Mouse (Mus musculus) small intestine, adult 2 months (tissue): Measurements from ENCODE around the gene Fam160a1.

Experiments
- CTCF ChIP-seq: fragments of 200-500 bp; IDR thresholded peaks from 2 replicates; pipeline ENCODE4 v1.5.1; 2012; ENCODE audit warnings: low read depth, mild to moderate bottlenecking, control low read depth, inconsistent platforms, low read length, moderate library complexity, mixed read lengths; ENCODE audit not compliant: insufficient replicate concordance, insufficient read length; ENCODE audit errors: extremely low read depth
- POLR2A ChIP-seq: fragments of 200-500 bp; IDR thresholded peaks from 2 replicates; pipeline ENCODE4 v1.6.1; 2012; ENCODE audit warnings: low read depth, mild to moderate bottlenecking, control low read depth, inconsistent platforms, low read length, moderate library complexity

DNA sequence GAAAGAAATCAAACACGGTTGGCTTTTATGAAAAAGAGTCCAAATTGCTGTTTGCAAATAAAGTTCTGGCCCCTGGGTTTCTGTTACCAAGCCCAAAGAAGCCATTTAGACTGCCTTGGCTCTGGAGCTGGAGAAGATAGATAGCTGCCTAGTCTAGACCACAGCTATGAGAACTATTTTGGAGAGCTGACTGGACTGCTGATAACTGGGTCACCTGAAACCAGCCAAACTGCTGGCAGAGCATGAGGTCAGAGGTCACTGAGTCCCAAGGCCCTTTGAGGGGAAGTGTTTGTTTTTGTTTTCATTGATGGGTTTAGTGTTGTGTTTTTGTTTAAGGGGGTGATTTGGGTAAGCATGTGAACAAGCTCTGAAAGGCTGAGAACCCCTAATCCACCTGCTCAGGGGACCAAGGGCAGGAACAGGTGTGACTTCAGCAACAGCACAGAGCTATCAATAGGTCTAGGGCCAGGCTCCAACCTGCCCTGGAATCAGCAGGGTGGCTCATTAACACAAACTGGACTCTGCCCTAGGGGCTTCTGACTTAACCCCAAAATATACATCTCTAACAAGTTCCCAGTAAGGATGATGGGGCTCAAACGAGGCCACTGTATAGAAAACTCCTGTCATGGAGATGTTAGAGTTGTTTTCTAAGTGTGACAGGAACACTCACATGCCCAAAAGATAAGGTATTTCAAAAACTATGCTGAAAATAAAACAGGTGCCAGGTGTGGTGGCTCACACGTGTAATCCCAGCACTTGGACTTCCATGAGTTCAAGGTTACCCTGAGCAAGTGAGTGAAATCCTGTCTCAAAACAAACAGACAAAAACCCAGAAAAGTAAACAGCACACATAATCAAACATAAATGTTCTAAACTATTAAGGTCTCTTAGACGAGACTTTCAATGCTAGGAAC is 3.7 kb downstream of the Fam160a1 start:
- TF ChIP-seq POLR2A (no peak), CTCF (no peak)
